Mouse (Mus musculus) thymus, postnatal 10 days (tissue): ENCODE measurements around the gene Fgf3.

Source experiments
- DNase-seq, 2 experiments: peaks; one replicate each; pipeline ENCODE4 v3.0.0; 2021; ENCODE audit warnings: low spot score in 2 of 2

Gene Fgf3

DNA sequence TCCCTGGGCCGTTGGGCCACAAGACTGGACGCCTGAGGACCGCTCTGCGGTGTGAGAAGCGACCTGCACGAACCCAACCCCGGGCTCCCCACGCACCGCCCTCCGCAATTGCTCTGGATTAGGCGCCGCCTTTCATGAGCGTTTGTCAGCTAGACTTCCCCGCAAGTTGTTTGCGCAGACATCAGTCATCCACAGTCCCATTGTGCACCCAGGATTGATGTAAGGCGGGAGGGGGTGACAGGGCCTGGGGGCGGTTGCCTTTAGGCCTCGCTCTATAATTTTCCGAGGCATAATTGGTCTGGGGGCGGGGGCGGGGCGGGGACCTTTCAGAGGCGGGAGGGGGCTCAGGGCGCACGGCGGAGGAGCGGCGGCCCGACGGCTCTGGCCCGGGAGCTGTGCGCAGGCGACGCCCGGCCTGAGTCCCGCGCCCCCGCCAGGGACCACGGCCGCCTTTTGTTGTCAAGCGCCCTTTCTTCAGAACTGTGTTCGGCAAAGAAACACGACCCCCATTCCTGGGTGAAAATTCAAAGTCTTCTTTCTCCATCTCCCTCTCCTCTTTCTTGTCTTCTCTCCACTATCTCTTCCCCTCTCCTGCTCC lies at the start of gene Fgf3:
Gene Fgf3 (plus strand): TSS at position 193 of the 598 bp plus-strand sequence.
- no peak for DNase-seq

DNA sequence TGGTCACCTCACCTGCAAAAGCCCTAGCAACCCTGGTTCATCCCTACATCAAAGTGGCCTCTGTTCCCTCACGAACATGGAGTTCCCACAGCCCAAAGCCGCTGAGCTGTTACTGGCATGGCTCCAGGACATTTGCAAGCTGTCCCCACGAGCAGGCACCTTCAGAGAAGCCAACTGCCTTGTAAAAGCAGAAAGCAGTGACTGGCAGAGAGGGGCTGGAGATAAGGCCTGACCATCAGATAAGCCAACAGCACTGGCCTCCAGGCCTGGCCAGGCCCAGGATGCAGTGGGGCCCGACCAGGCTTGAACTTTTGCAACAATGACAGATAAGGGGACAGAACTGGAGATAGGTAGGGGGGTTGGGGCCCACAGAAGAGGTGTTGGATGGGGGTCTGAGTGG lies 49.3 kb upstream of the Fgf3 start:
- DNase-seq, result no peak

DNA sequence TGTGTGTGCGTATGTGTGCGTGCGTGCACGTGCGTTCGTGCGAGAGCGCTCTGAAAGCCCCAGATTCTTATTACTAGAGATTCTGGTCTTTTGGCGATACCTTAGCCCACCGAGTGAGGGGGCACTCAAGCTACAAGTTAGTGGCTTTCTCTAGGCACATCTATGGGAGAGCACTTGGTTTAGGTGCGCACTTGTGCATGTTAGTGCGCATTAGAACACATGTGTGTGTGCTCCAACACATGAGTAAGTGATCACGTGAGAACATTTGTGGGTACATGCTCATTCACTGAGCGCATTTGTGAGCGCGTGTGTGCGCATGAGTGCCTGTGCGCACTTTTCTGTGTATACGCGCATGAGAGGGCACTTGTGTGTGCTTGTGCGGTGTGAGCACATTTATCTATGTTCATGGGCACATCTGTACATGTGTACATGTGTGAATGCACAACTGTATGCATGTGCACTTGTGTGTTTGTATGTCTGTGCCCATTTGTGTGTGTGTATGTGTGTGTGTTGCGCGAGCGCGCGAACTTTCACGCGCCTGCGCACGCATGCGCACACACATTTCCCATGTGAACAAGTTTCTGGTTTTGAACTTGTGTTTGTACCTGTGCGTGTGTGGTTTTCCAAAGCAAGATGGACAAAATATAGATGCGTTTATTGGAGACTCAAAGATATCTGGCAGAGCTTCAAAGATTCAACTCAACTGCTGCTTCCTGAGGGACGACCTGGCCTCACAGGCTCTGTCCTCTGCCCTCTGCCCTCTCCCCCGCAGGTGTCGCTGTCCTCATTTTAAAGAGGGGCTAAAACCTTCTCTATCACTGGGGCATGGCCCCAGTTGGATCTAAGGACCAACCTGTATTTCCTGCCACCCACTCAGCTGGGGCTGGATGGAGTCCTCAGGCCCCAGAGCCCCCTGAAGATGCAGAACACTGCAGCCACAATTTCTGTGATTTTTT lies 48.0 kb upstream of the Fgf3 start:
- no peak for DNase-seq

DNA sequence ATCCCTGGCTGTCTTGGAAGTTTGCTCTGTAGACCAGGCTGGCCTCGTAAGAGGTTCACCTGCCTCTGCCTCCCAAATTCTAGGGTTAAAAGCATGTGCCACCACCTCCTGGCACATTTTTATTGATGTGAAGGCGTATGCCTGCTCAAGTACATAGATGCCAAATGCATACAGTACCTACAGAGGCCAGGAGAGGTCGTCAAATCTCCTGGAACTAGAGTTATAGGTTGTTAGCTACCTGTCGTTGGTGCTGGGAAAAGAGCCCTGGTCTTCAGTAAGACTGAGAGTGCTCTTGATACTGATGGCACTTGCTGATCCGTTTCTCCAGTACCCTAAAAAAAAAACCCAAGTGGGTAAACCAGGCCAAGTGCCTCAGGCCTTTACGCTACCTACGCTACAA lies 46.5 kb upstream of the Fgf3 start:
- no peak for DNase-seq

DNA sequence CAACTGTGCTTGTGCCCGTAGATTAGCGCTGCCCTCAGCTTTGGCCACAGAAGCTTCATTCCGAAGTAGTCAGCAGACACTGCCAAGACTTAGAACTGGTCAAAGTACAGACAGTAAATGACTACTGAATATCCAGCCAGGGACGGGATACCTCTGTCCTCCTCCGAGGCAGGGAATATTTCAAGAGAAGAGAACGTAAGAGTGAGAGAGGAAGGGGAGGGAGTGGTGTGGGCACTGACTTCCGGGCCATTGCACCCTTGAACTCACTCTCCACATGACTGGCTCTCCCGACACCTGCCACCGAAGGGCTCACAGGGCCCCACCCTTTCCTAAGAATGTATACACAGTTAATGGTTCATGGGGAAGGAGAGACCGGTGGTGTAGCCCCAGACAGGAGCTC lies 44.6 kb upstream of the Fgf3 start:
- no peak for DNase-seq

DNA sequence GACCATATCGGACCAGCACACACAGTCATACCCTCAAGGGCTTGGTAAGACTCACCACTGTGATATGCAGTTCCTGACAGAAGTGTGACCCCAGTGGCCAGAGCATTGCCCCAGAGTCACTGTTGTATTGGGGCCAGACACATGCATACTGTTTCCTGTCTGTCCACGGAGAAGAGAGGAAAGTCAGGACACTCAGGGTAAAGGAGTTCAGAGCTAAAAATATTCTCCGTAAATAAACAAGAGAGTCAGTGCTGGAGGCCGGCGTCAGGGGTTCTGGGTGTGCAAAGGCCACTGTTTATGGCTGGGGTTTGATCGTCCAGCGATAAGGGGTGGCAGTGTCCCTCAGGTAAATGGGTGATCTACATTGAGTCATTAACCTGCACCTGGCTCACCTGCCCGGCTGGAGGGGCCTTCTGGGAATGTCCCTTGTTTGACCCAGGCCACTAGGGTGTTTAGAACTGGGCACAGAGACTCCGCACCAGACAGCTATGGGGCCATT lies 41.9 kb upstream of the Fgf3 start:
- DNase-seq, result no peak

DNA sequence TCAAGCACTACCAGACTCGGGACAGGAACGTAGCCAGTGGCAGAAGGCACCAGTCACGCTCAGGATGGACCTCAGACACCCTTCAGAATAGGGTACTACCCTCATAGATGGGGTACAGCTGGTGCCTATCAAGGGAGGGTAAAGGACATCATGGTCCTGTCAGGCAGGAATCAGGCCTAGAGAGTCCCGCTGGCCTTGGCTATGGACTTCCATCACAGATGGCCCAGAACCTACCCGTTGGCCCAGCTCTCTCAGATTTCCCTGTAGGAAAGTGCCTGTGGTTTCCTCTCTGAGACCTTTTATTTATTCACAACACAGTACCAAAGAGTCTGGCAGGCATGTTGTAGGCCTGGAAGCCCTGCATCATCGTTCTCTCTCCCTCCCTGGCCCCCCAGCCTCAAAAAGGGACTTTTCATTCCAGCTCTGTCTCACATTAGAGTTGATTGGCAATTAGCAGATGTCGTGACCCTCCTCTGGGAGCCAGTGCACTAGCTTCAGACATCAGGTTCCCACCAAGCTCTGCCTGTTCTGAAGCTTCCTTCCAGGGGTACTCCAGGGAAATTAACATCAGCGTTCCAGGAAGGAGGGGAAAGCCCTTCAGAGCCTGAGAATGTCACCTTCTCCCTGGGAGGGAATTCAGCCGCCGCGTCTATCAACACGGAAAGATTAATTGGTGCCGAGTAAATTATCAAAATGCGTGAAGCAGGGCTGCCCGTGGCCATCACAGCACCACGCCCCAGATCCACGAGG lies 40.7 kb upstream of the Fgf3 start:
- DNase-seq, result no peak

DNA sequence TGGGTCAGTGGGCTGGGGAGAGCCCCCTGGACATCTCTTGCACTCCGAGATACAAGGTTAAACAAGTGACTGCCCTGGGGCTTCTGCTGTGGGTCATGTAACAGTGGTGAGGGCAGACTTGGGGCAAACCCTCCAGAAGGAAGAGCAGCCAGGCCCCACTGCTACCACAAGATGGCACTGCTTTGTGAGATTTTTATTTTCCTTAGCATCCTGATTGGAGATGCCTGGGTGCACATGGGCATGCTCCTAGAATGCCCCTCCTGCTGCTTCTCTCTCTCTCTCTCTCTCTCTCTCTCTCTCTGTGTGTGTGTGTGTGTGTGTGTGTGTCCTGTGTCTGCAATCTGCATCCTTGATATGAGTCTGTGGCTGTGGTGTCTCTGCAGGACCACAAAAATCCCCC lies 39.4 kb upstream of the Fgf3 start:
- no peak for DNase-seq

DNA sequence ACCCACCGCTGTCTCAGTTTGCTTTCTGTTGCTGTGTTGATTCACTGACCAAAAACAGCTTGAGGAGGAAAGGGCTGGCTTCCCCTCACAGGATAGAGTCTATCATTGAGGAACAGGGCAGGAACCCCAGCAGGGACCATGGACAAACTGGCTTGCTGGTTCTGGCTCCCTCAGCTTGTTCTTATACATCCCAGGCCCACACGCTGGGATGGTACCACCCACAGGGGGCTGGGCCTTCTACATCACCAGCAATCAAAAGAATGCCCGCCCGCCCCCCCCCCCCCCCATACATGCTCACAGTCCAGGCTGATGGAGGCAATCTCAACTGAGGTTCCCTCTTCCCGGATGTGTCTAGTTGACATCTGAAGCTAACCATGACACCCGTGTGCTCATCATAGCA lies 30.8 kb upstream of the Fgf3 start:
- DNase-seq, result no peak

DNA sequence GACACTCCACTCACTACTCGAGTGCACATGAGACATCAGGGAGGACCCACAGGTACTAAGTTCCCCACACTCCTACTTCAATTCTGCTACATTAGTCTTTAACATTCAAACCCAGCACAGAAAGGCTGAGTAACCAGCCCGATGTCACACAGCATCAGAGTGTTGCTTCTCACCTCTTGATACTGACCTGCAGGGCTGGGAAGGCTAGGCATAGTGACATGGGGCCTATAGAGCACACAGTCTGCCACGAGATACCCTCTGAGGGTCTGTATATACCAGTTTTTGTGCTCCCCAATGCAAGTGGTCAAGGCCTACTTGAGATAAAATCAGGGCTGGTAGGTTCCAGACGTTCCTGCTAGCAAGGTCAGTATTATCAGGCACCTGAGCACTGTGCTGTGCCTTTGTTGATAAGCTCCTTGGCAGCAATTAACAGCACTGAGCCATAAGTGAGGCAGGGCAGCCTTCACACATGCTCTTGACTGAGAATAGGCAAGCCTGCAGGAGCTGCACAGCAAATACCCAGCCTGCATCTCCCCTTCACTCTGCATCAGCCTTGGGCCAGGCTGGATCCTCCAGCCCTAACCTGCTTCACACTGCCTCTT lies 29.8 kb upstream of the Fgf3 start:
- no peak for DNase-seq

DNA sequence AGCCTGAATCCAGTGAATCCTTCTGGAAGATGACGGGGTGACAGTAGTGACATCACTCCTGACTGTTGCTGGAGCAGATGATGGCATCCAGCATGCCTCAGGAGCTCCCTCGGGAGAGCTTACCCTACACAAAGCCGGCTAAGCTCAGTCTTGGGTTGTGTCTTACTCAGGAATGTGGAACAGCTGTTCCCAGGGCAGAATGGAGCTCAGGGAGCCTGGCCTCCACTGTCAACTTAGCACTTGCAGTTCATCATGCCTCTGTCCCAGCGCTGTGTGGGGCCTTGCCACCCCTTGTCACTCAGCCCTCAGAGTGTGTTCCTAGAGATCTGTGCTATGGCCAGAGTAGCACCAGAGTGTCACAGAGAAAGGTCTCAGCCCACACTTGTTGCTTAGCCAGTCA lies 26.4 kb upstream of the Fgf3 start:
- no peak for DNase-seq

DNA sequence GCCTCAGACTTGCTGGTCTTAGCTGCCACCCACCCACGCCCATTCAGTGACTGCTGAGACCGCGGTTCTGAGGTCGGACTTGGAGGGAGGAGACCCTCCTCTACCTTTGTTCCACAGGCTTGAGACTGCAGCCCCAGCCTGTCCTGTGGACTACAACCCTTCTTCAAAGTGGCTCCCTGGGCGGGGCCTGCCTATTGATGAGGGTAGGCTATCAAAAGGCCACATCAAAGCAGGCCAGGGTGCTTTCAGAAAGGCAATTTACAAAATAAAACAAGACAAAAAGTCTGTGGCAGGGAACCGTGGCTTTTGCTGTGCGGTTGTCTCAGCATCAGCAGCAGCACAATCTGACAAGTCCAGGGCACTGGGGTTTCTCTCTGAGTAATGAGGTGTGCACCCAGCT lies 16.0 kb upstream of the Fgf3 start:
- no peak for DNase-seq

DNA sequence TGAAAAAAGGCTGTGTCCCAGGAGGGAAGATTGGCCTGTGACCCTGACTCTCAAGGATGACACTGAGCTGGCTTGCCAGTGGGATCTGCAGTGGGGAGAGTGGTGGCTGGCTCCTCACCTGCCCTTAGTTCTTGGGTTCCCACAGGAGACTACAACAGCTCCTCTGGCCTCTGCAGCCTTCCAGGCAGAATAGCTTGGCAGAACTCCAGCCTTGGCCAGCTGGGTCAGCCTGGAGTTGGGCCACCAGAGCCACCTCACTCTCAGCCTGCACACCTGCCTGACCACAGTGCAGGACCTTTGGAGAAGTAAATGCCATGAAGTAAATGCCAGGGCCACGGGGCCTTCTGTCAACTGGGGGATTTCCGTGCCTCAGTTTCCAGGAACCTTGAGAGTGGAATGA lies 13.9 kb upstream of the Fgf3 start:
- DNase-seq, result no peak

DNA sequence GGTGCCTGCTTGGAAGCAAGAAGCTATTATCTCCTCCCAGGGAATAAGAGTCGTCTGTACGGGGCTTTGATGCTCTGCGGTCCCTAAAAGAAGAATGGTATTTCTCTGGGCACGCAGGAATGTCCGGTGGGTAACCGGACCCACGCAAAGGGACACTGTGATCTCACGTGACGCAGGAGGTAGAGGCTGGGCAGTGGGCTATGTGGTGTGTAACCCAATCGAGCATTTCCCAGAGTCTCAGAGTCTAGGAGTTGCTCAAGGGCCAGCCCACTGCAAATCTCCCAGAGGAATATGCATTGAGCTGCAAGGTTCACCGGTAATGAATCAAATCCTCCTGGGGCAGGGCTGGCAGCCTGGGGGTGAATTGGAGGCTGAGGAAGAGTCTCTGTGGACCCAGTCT lies 9.5 kb upstream of the Fgf3 start:
- DNase-seq, result no peak

DNA sequence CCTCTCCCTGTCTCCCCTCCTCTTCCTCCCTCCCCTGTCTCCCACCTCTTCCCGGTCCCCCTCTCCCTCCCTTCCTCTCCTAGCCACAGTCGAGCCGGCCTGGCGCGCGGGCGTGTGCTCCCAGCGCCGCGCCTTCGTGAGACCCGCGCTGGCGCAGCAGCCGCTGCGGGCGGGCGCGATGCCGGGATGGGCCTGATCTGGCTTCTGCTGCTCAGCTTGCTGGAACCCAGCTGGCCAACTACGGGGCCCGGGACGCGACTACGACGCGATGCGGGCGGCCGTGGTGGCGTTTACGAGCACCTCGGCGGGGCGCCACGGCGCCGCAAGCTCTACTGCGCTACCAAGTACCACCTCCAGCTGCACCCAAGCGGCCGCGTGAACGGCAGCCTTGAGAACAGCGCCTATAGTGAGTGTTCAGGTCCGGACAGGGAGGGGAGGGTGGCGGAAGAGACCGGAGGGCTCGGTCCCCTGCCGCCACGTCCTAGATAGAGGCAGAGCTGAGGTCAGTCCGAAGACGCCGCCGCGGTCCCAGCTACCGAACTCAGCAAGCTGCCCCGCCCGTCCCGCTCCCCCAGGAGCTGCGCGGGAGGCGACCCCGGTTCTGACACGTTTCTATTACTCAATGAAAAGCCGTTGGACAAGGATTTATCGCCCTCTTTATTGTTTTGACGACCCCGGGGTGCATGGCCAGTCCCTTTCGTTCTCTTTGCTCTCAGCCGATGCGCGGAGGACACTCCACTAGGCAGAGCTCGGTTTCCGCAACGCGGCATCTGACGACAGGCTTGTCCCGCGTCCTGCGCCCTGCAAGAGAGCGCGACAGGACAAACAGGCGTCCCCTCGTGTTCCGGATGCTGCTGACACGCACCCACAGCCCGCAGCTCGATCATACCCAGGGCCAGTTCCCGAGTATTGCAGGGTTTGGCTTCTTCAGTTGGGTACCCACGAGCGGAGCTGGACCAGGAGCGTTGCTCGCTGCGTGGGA lies 930 bp downstream of the Fgf3 start:
- DNase-seq, result no peak

DNA sequence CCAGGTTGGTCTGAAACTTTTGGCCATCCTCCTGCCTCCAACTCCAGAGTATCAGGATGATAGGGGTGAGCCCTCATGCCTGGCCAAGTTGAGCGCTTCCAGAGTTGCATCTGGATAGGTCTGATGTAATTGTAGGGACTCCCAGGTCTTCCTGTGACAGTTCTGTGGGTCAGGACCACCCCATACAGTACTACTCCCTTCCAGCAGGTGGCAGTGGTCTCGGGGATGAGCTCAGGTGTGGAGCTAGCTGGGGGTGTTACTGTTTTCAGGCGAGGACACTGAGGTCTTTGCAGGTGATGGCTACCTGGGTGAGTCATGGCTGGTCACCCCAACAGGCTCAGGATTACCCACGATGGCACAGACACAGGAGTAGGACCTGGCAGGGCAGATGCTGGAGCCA lies 8.3 kb downstream of the Fgf3 start:
- DNase-seq, result peak in 1 of 2 experiments; percentile 51

DNA sequence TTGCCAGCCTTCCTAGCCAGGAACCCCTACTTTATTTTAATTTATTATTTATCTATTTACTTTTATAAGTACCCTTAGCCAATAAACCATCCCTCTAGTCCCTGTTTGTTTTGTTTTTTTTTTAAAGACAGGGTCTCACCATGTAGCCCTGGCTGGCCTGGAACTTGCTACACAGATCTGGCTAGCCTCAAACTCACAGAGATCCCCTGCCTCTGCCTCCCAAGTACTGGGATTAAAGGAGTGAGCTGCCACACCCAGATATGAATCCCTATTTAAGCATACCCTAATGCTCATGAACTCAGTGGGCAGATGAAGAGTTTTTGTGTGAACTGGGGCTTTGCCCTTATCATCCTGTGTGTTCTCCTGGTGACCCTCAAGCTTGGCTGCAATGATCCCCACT lies 9.2 kb downstream of the Fgf3 start, which contains the start of gene Fgf4:
Gene Fgf4 (plus strand): TSS at position 301 of the 400 bp plus-strand sequence.
- no peak for DNase-seq

DNA sequence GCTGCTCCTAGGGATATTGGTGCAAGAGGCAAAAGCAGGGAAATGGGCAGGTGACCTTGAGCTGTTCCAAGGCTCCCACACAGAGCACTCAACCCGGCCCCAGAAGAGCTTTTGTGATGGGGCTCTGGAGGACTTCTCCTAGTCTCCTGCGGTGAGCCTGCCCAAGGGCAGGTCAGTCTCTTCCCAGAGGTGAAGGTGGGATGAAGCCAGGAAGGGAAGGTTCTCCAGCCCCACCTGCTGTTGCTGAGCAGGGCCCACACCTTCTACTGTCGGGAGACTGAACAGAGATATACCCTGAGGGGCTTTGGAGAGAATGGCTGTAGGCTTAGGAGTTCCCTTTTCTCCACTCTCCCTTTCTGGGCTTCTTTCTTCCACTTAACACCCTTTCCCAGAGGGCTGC lies 13.4 kb downstream of the Fgf3 start:
- no peak for DNase-seq

DNA sequence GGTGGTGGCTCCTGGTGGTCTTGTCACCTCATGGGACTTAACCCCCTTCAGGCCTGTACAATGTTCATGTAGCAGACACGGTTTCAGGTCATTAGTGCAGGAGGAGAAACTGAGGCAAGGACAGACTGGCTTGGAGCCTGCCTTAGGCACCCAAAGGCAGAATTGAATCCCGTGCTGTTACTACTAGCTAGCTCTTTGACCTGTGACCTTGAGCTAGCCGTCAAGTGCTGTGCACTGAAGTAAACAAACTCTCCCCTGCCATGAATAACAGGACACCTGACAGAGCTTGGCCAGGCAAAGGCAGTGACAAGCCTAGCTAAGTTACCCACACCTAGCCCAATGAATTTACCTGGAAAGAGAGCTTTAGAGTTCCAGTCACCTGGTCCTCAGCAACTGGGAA lies 17.1 kb downstream of the Fgf3 start:
- no peak for DNase-seq

DNA sequence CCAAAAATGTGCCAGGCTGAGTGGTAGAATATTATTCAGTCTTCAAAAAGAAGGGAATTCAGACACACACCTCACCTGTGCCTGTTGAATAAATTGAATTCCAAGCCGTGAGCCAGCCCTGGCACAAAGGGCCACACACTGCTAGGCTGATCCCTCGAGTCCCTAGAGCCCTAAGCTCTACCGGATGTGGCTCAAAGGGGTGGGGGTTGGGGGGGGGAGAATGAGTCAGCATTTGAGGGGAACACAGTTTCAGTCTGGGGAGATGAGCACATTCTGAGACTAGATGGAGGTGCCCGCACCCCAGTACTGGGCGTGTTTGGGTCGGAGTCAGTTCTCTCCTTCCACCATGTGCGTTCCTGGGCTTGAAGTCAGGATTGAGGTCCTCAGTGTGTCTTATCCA lies 19.3 kb downstream of the Fgf3 start:
- DNase-seq, result no peak

DNA sequence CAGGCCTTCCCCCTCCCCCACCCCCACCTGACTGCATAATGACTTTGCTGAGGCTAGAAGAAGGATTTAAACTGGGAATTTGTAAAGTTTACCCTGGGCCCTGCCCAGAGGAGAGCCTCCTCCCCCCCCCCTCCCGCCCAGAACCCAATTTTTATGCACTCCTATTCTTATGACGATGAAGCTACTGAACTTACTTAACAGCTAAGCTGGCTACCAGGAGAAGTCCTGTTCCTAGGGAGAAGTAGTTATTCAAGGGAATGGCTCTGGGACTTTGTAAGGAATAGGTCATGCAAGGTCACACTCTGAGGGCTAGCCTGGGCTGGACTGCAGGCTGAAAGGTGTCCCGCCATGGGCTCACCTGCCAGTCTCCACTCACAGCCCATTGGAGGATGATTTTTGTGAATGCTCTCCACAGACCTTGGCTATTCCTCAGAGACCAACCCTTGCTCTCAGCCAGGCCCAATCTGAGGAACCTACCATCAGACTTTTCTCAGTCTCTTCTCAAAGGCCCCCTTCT lies 20.0 kb downstream of the Fgf3 start:
- DNase-seq, result no peak
